17 mouse cellular contexts compared by ENCODE assay signal in the genomic region with DNA sequence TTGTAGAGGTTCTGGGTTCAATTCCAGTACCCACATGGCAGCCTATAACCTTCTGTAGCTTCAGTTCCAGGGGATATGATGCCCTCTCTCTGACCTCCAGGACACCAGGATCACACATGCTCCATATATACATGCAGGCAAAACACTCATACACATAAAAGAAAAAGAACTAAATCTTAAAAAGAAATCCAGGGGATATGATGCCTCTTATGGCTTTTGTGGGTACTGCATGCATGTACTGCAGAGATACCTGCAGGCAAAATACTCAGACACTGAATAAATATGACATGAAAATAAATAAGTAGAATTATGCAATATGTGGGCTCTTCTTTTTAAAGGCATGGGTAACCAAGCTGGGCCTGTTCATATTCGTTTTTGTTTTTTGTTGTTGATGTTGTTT. TPM values are rescaled to one million over a fixed set of nuclear protein-coding genes. Genes with fewer than 3 reads are reported as not detected.
DNase-seq lines count a peak whose midpoint lies in the region; ATAC-seq and TF ChIP-seq lines count a peak whose summit lies in the region.
"Had no signal": no experiment of that assay in that cellular context is flagged by ENCODE, and none has a peak within 500 bp of the region (broad histone marks: within the 10 kb centered on the region; RNA-seq: fewer than 3 reads in every experiment).

No protein-coding gene starts in this region.

- ATAC-seq in CD4-positive, CD25-positive, alpha-beta regulatory T cell, adult 4 months: no peak
- ATAC-seq in liver, postnatal 0 days: no peak
- ATAC-seq in liver, embryonic 12.5 days: no peak
- ATAC-seq: inflammation-experienced regulatory T-cells, adult 6 months had no signal

- peak; percentile 60 for DNase-seq in CD4-positive, CD25-positive, alpha-beta regulatory T cell, adult 2 months (ENCODE audit: low read depth, low spot score)
- no peak for DNase-seq in liver, postnatal 0 days
- peak; percentile 62 for DNase-seq in MEL (ENCODE audit: low read depth, low spot score)
- peak; percentile 61 for DNase-seq in naive thymus-derived CD4-positive, alpha-beta T cell, adult 2 months (ENCODE audit: low read depth)
- no peak for DNase-seq in cerebellum, adult 9-10 months
- DNase-seq in adrenal gland, postnatal 14 days: no peak
- DNase-seq: cerebellum, adult 18-20 months; embryo, embryonic 11 days; gastrocnemius, postnatal 25 days; heart, postnatal 14 days; liver, embryonic 13.5 days had no signal

- no peaks in the 10 kb centered on the region for H3K4me1 ChIP-seq in liver, postnatal 0 days (ENCODE audit: insufficient read depth)
- H3K4me1 ChIP-seq in liver, embryonic 12.5 days: no peaks in the 10 kb centered on the region
- H3K4me1 ChIP-seq in MEL (ENCODE audit: control insufficient read depth in 1 of 2, insufficient read depth in 2 of 2, low read length in 2 of 2): peaks cover 0 to 3% of the 10 kb centered on the region in 2 experiments; a peak in 2 of 4 replicates
- H3K4me1 ChIP-seq: liver, embryonic 13.5 days had no signal

- no peak overlapping the region for H3K4me3 ChIP-seq in liver, postnatal 0 days (ENCODE audit: low read depth, low read length)
- no peak overlapping the region for H3K4me3 ChIP-seq in liver, embryonic 12.5 days
- no peak overlapping the region for H3K4me3 ChIP-seq in MEL (ENCODE audit: control insufficient read depth in 1 of 2, insufficient read depth in 1 of 2, low read depth in 2 of 2, low read length in 2 of 2)
- H3K4me3 ChIP-seq: liver, embryonic 13.5 days had no signal

- WGBS in liver, postnatal 0 days (ENCODE audit: insufficient replicate concordance): 54% methylated on average over 1 of the region's 1 CpGs
- WGBS in liver, embryonic 12.5 days (ENCODE audit: insufficient replicate concordance): 33% methylated on average over 1 of the region's 1 CpGs

- H3K4me2 ChIP-seq in liver, postnatal 0 days (ENCODE audit: low read depth, low read length): no peak overlapping the region
- H3K4me2 ChIP-seq in liver, embryonic 12.5 days: no peak overlapping the region
- H3K4me2 ChIP-seq: liver, embryonic 13.5 days had no signal

- no peak overlapping the region for H3K9ac ChIP-seq in liver, postnatal 0 days (replicated peaks)
- no peak overlapping the region for H3K9ac ChIP-seq in liver, embryonic 12.5 days
- H3K9ac ChIP-seq in MEL (ENCODE audit: control insufficient read depth, low read depth, low read length, poor library complexity, severe bottlenecking): no peak overlapping the region
- H3K9ac ChIP-seq: liver, embryonic 13.5 days had no signal

- no peaks in the 10 kb centered on the region for H3K27me3 ChIP-seq in liver, postnatal 0 days (ENCODE audit: insufficient read depth, low read length)
- H3K27me3 ChIP-seq in liver, embryonic 12.5 days (replicated peaks): 0 out of 2 replicates have a peak, but pooled peaks cover 7% of the 10 kb centered on the region
- no peaks in the 10 kb centered on the region; a peak in 1 of 4 replicates for H3K27me3 ChIP-seq in MEL (ENCODE audit: control insufficient read depth in 1 of 2, insufficient read depth in 2 of 2, low read length in 2 of 2)

- H3K9me3 ChIP-seq in liver, postnatal 0 days (ENCODE audit: low read length): no peaks in the 10 kb centered on the region
- H3K9me3 ChIP-seq in liver, embryonic 12.5 days (replicated peaks): no peaks in the 10 kb centered on the region
- H3K9me3 ChIP-seq in MEL (replicated peaks; ENCODE audit: insufficient read depth, low read length): no peaks in the 10 kb centered on the region
- H3K9me3 ChIP-seq: liver, embryonic 13.5 days had no signal

- peak; percentile 42 for TF ChIP-seq RAD21 in MEL (IDR thresholded peaks at IDR 0.05; ENCODE audit: low read depth, low read length)

- no peak overlapping the region for H3K27ac ChIP-seq in liver, postnatal 0 days (ENCODE audit: low read depth)
- H3K27ac ChIP-seq in liver, embryonic 12.5 days: no peak overlapping the region
- no peak overlapping the region for H3K27ac ChIP-seq in MEL (ENCODE audit: control insufficient read depth, low read depth, low read length)
- H3K27ac ChIP-seq: liver, embryonic 13.5 days had no signal

- TF ChIP-seq EP300 in liver, postnatal 0 days (IDR thresholded peaks at IDR 0.05; ENCODE audit: low read depth): no peak
- no peak for TF ChIP-seq EP300 in MEL (IDR thresholded peaks at IDR 0.05; ENCODE audit: low read depth in 1 of 2, low read length in 2 of 2)

- H3K79me2 ChIP-seq in MEL (ENCODE audit: control insufficient read depth, insufficient read depth, low read length, poor library complexity): no peaks in the 10 kb centered on the region

- peak; percentile 54 for TF ChIP-seq CTCF in liver, postnatal 0 days (IDR thresholded peaks at IDR 0.05; ENCODE audit: low read depth)
- TF ChIP-seq CTCF in MEL (IDR thresholded peaks at IDR 0.05 in 2 of 3, conservative IDR thresholded peaks at IDR 0.05 in 1 of 3; ENCODE audit: control insufficient read depth in 1 of 3, insufficient read depth in 1 of 3, low read depth in 2 of 3, low read length in 3 of 3, poor library complexity in 1 of 3, severe bottlenecking in 1 of 3): peak in 2 of 3 experiments; percentile 52 to 61; a peak in 4 of 6 replicates

- no peak for TF ChIP-seq POLR2A in MEL (IDR thresholded peaks at IDR 0.05; ENCODE audit: control insufficient read depth in 1 of 2, insufficient read depth in 1 of 2, low read depth in 1 of 2, low read length in 2 of 2, poor library complexity in 1 of 2)

- no peaks in the 10 kb centered on the region for H3K36me3 ChIP-seq in liver, postnatal 0 days (replicated peaks; ENCODE audit: insufficient read depth, low read length)
- no peaks in the 10 kb centered on the region for H3K36me3 ChIP-seq in liver, embryonic 12.5 days
- H3K36me3 ChIP-seq in MEL (ENCODE audit: control insufficient read depth in 1 of 2, insufficient read depth in 2 of 2, low read length in 2 of 2): peaks cover 0 to 3% of the 10 kb centered on the region in 2 experiments; a peak in 1 of 4 replicates
- H3K36me3 ChIP-seq: liver, embryonic 13.5 days had no signal

TF ChIP-seq in MEL, 35 proteins besides CTCF, POLR2A, EP300 and RAD21 (continues in another document):
- TF ChIP-seq SIN3A (IDR thresholded peaks at IDR 0.05; ENCODE audit: low read length) (peak; percentile 38; the same call in 1 of the 2 replicates), CHD1 (IDR thresholded peaks at IDR 0.05; ENCODE audit: low read depth, low read length) (no peak), TBP (IDR thresholded peaks at IDR 0.05; ENCODE audit: low read depth, low read length) (no peak), POLR2AphosphoS2 (IDR thresholded peaks at IDR 0.05; ENCODE audit: low read length) (no peak), SMC3 (IDR thresholded peaks at IDR 0.05; ENCODE audit: low read depth, low read length) (peak; percentile 28), MAFK (IDR thresholded peaks at IDR 0.05; ENCODE audit: borderline replicate concordance, low read depth, low read length) (no peak), MYB (IDR thresholded peaks at IDR 0.05; ENCODE audit: low read depth, low read length) (no peak)

RNA-seq across cellular contexts. Expression of a gene that starts 15.3 kb away (rescaled TPM):
- 100 to 1,000 TPM; 117 to 127 TPM for polyA plus RNA-seq in CD4-positive, CD25-positive, alpha-beta regulatory T cell, adult 4 months (2017; shearing (Covaris generic))
- 28.5 and 31.1 TPM in 2 replicates for polyA plus RNA-seq in liver, postnatal 0 days (2015; fragmentation: Nextera tagmentation; extraction: Ambion mirVana)
- polyA plus RNA-seq in liver, embryonic 12.5 days (2016; fragmentation: Nextera tagmentation; extraction: Ambion mirVana): 12.8 and 13.2 TPM in 2 replicates
- 18.5 and 21.1 TPM in 2 replicates for total RNA-seq in MEL (2012; rRNA removed)
- polyA plus RNA-seq in MEL (2012; ENCODE audit: insufficient read depth in 1 of 2, insufficient read length in 2 of 2, low read depth in 1 of 2, low replicate concordance in 2 of 2, missing spikeins in 1 of 2): 10 to 100 TPM in 1 of 2 experiments, not detected in 1; 40.4 TPM
- total RNA-seq in adrenal gland, postnatal 14 days (2021): 43.3 and 57.9 TPM in 2 replicates

RNA-seq across cellular contexts. Expression of a gene that starts 22.0 kb away (rescaled TPM):
- polyA plus RNA-seq in CD4-positive, CD25-positive, alpha-beta regulatory T cell, adult 4 months (2017; shearing (Covaris generic)): 10 to 100 TPM in 1 of 2 experiments, 1 to 10 TPM in 1; 8.1 to 15.9 TPM
- polyA plus RNA-seq in liver, postnatal 0 days (2015; fragmentation: Nextera tagmentation; extraction: Ambion mirVana): 3.3 and 3.4 TPM in 2 replicates
- polyA plus RNA-seq in liver, embryonic 12.5 days (2016; fragmentation: Nextera tagmentation; extraction: Ambion mirVana): 2.2 and 2.6 TPM in 2 replicates
- total RNA-seq in MEL (2012; rRNA removed): 7.4 and 9.2 TPM in 2 replicates
- polyA plus RNA-seq in MEL (2012; ENCODE audit: insufficient read depth in 1 of 2, insufficient read length in 2 of 2, low read depth in 1 of 2, low replicate concordance in 2 of 2, missing spikeins in 1 of 2): 10 to 100 TPM in 1 of 2 experiments, not detected in 1; 14.1 TPM
- 17.3 and 20.8 TPM in 2 replicates for total RNA-seq in adrenal gland, postnatal 14 days (2021)

RNA-seq across cellular contexts. Expression of a gene that starts 32.9 kb away (rescaled TPM):
- not detected for polyA plus RNA-seq in CD4-positive, CD25-positive, alpha-beta regulatory T cell, adult 4 months (2017; shearing (Covaris generic))
- polyA plus RNA-seq in liver, postnatal 0 days (2015; fragmentation: Nextera tagmentation; extraction: Ambion mirVana): not detected in 2 replicates
- not detected in 2 replicates for polyA plus RNA-seq in liver, embryonic 12.5 days (2016; fragmentation: Nextera tagmentation; extraction: Ambion mirVana)
- total RNA-seq in MEL (2012; rRNA removed): not detected in 2 replicates
- not detected for polyA plus RNA-seq in MEL (2012; ENCODE audit: insufficient read depth in 1 of 2, insufficient read length in 2 of 2, low read depth in 1 of 2, low replicate concordance in 2 of 2, missing spikeins in 1 of 2)
- total RNA-seq in adrenal gland, postnatal 14 days (2021): not detected in 2 replicates
- total RNA-seq: gastrocnemius, postnatal 25 days; heart, postnatal 14 days had no signal
- polyA plus RNA-seq: forebrain, embryonic 11.5 days; inflammation-experienced regulatory T-cells, adult 6 months; large intestine, adult 2 months; liver, embryonic 13.5 days; neural tube, embryonic 11.5 days had no signal

RNA-seq across cellular contexts. Expression of a gene that starts 33.0 kb away (rescaled TPM):
- polyA plus RNA-seq in CD4-positive, CD25-positive, alpha-beta regulatory T cell, adult 4 months (2017; shearing (Covaris generic)): 10 to 100 TPM; 35.0 to 46.5 TPM
- polyA plus RNA-seq in liver, postnatal 0 days (2015; fragmentation: Nextera tagmentation; extraction: Ambion mirVana): 0.91 and 1.1 TPM in 2 replicates
- 0.73 and 1.3 TPM in 2 replicates for polyA plus RNA-seq in liver, embryonic 12.5 days (2016; fragmentation: Nextera tagmentation; extraction: Ambion mirVana)
- 0.13 and 0.42 TPM in 2 replicates for total RNA-seq in MEL (2012; rRNA removed)
- 1 to 10 TPM in 1 of 2 experiments, not detected in 1; 2.3 TPM for polyA plus RNA-seq in MEL (2012; ENCODE audit: insufficient read depth in 1 of 2, insufficient read length in 2 of 2, low read depth in 1 of 2, low replicate concordance in 2 of 2, missing spikeins in 1 of 2)
- 10.8 and 16.3 TPM in 2 replicates for total RNA-seq in adrenal gland, postnatal 14 days (2021)

RNA-seq across cellular contexts. Expression of a gene that starts 35.9 kb away (rescaled TPM):
- 1 to 10 TPM; 2.4 to 2.5 TPM for polyA plus RNA-seq in CD4-positive, CD25-positive, alpha-beta regulatory T cell, adult 4 months (2017; shearing (Covaris generic))
- 0.54 and 0.92 TPM in 2 replicates for polyA plus RNA-seq in liver, postnatal 0 days (2015; fragmentation: Nextera tagmentation; extraction: Ambion mirVana)
- 0.99 and 1.4 TPM in 2 replicates for polyA plus RNA-seq in liver, embryonic 12.5 days (2016; fragmentation: Nextera tagmentation; extraction: Ambion mirVana)
- total RNA-seq in MEL (2012; rRNA removed): 0.96 and 1.4 TPM in 2 replicates
- 1 to 10 TPM in 1 of 2 experiments, not detected in 1; 2.6 TPM for polyA plus RNA-seq in MEL (2012; ENCODE audit: insufficient read depth in 1 of 2, insufficient read length in 2 of 2, low read depth in 1 of 2, low replicate concordance in 2 of 2, missing spikeins in 1 of 2)
- 2.7 and 4.8 TPM in 2 replicates for total RNA-seq in adrenal gland, postnatal 14 days (2021)

Comparison
In these comparisons a context has a peak if more than half of its experiments do, and no peak if none do; other contexts are left out.
1. DNase-seq: peak in CD4-positive, CD25-positive, alpha-beta regulatory T cell, adult 2 months (single experiment), MEL (single experiment) and naive thymus-derived CD4-positive, alpha-beta T cell, adult 2 months (single experiment); none in liver, postnatal 0 days (single experiment), cerebellum, adult 9-10 months (single experiment) and adrenal gland, postnatal 14 days (single experiment).